Mouse (Mus musculus) cerebellum, adult 9-10 months (tissue): ENCODE measurements around the gene Fut7.

Experiments used
- DNase-seq: peaks from one replicate; pipeline ENCODE4 v3.0.0; 2022

Gene Fut7

GRCm38 (mm10) chr2:25426721-25427191 lies 3.7 kb downstream of the Fut7 start:
- peak; percentile 84 for DNase-seq

- DNase-seq = no peak
Measured at GRCm38 (mm10) chr2:25427256-25427655, 4.2 kb downstream of the Fut7 start.

- DNase-seq = peak; percentile 98
Measured at GRCm38 (mm10) chr2:25428442-25429236, 5.6 kb downstream of the Fut7 start, which contains the start of gene Abca2. Gene Abca2 (plus strand): TSS chr2:25428703.

- DNase-seq = peak; percentile 85
Measured at GRCm38 (mm10) chr2:25429435-25430180, 6.5 kb downstream of the Fut7 start.

GRCm38 (mm10) chr2:25430395-25431233 lies 7.5 kb downstream of the Fut7 start:
- DNase-seq = peak; percentile 73

- no peak for DNase-seq
Measured at GRCm38 (mm10) chr2:25431308-25431855, 8.3 kb downstream of the Fut7 start.

- peak; percentile 63 for DNase-seq
Measured at GRCm38 (mm10) chr2:25432326-25433098, 9.4 kb downstream of the Fut7 start.

- no peak for DNase-seq
Measured at GRCm38 (mm10) chr2:25433101-25433500, 10.0 kb downstream of the Fut7 start.

- peak; percentile 97 for DNase-seq
Measured at GRCm38 (mm10) chr2:25434292-25434691, 11.2 kb downstream of the Fut7 start.

- DNase-seq = no peak
Measured at GRCm38 (mm10) chr2:25436286-25436820, 13.3 kb downstream of the Fut7 start.

- DNase-seq = peak; percentile 55
Measured at GRCm38 (mm10) chr2:25441067-25441466, 18.0 kb downstream of the Fut7 start.

- DNase-seq = no peak
Measured at GRCm38 (mm10) chr2:25442682-25443081, 19.6 kb downstream of the Fut7 start.

GRCm38 (mm10) chr2:25450853-25451647 lies 28.0 kb downstream of the Fut7 start:
- no peak for DNase-seq

GRCm38 (mm10) chr2:25452951-25453350 lies 29.9 kb downstream of the Fut7 start:
- no peak for DNase-seq

GRCm38 (mm10) chr2:25456205-25456953 lies 33.3 kb downstream of the Fut7 start, which contains the start of gene Clic3:
Gene Clic3 (plus strand): TSS chr2:25456838.
- peak; percentile 52 for DNase-seq

- peak; percentile 74 for DNase-seq
Measured at GRCm38 (mm10) chr2:25457022-25457896, 34.2 kb downstream of the Fut7 start.

- peak; percentile 70 for DNase-seq
Measured at GRCm38 (mm10) chr2:25458911-25459310, 35.8 kb downstream of the Fut7 start.

GRCm38 (mm10) chr2:25460135-25460534 lies 37.1 kb downstream of the Fut7 start:
- DNase-seq = no peak
